In the genomic region with DNA sequence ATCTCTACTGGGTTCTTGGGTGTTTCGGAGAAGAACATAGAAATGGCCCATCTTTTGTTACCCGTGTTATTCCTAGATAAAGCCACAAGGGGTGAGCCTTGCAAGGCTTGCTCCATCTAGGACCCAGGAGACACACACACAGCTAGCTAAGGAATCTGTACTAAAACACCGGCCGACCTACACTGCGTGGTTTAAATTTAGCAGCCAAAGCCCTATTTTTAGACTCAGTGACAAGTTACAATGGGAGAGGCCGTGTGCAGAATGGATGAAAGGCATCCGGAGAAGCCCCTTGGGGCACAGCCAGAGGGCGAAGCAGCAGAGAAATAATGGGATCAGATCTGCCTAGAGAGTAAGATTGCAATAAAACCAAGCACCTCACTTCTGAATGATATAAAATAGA, we compare ENCODE assay signal across 9 mouse cellular contexts.
A peak's percentile ranks its signal among the peaks of the same experiment; 100 is the strongest.
DNase-seq lines count a peak whose midpoint lies in the region; ATAC-seq and TF ChIP-seq lines count a peak whose summit lies in the region.
"Had no signal": no experiment of that assay in that cellular context is flagged by ENCODE, and none has a peak within 500 bp of the region (broad histone marks: within the 10 kb centered on the region; RNA-seq: fewer than 3 reads in every experiment).

No protein-coding gene starts in this region.

- peak; percentile 20 for DNase-seq in embryonic facial prominence, embryonic 11.5 days (ENCODE audit: low spot score)
- no peak for DNase-seq in embryonic facial prominence, embryonic 10.5 days (ENCODE audit: low spot score)
- DNase-seq in left cerebral cortex, adult 2 months (ENCODE audit: extremely low spot score in 1 of 2, low spot score in 2 of 2): no peak
- no peak for DNase-seq in left cerebral cortex, adult 9 months (ENCODE audit: low spot score in 2 of 2)
- DNase-seq in heart, adult 8-10 months (ENCODE audit: low spot score): peak; percentile 35
- no peak for DNase-seq in thymus, postnatal 25 days
- DNase-seq: gastrocnemius, postnatal 36 days had no signal

- H3K27ac ChIP-seq in embryonic facial prominence, embryonic 11.5 days (replicated peaks; ENCODE audit: low read depth, low read length): no peak overlapping the region
- no peak overlapping the region for H3K27ac ChIP-seq in embryonic facial prominence, embryonic 10.5 days (replicated peaks)
- no peak overlapping the region for H3K27ac ChIP-seq in left cerebral cortex, adult 2 months
- peak overlapping the region; percentile 38 for H3K27ac ChIP-seq in midbrain, embryonic 15.5 days
- H3K27ac ChIP-seq in liver, embryonic 12.5 days: no peak overlapping the region

- intact Hi-C loops in left cerebral cortex, adult 2 months (cut with DNase I): no loop called here

- H3K4me2 ChIP-seq in embryonic facial prominence, embryonic 11.5 days (ENCODE audit: low read depth, low read length): no peak overlapping the region
- H3K4me2 ChIP-seq in midbrain, embryonic 15.5 days: 0 out of 2 replicates have a peak overlapping the region, but pooled peaks have one; percentile 10
- H3K4me2 ChIP-seq in liver, embryonic 12.5 days: no peak overlapping the region

- WGBS in embryonic facial prominence, embryonic 11.5 days: 32% methylated on average over 8 of the region's 8 CpGs
- WGBS in embryonic facial prominence, embryonic 10.5 days: 33% methylated on average over 8 of the region's 8 CpGs
- 20% methylated on average over 8 of the region's 8 CpGs for WGBS in midbrain, embryonic 15.5 days
- WGBS in liver, embryonic 12.5 days (ENCODE audit: insufficient replicate concordance): 50% methylated on average over 8 of the region's 8 CpGs

- H3K9ac ChIP-seq in embryonic facial prominence, embryonic 11.5 days (replicated peaks; ENCODE audit: low read length): no peak overlapping the region
- H3K9ac ChIP-seq in midbrain, embryonic 15.5 days: no peak overlapping the region
- H3K9ac ChIP-seq in liver, embryonic 12.5 days: no peak overlapping the region

- peak; percentile 16 for TF ChIP-seq CTCF in left cerebral cortex, adult 2 months (IDR thresholded peaks at IDR 0.05)

- H3K36me3 ChIP-seq in embryonic facial prominence, embryonic 11.5 days (replicated peaks; ENCODE audit: control insufficient read depth, insufficient read depth, low read depth, low read length): no peaks in the 10 kb centered on the region
- H3K36me3 ChIP-seq in embryonic facial prominence, embryonic 10.5 days (replicated peaks): no peaks in the 10 kb centered on the region
- no peaks in the 10 kb centered on the region for H3K36me3 ChIP-seq in midbrain, embryonic 15.5 days (replicated peaks)
- H3K36me3 ChIP-seq in liver, embryonic 12.5 days: no peaks in the 10 kb centered on the region

- H3K9me3 ChIP-seq in embryonic facial prominence, embryonic 11.5 days (replicated peaks; ENCODE audit: control insufficient read depth, low read length): no peaks in the 10 kb centered on the region
- no peaks in the 10 kb centered on the region for H3K9me3 ChIP-seq in embryonic facial prominence, embryonic 10.5 days
- H3K9me3 ChIP-seq in midbrain, embryonic 15.5 days: no peaks in the 10 kb centered on the region
- no peaks in the 10 kb centered on the region for H3K9me3 ChIP-seq in liver, embryonic 12.5 days (replicated peaks)

- H3K27me3 ChIP-seq in embryonic facial prominence, embryonic 11.5 days (ENCODE audit: control insufficient read depth, insufficient read depth, low read length): no peaks in the 10 kb centered on the region
- no peaks in the 10 kb centered on the region for H3K27me3 ChIP-seq in embryonic facial prominence, embryonic 10.5 days (replicated peaks; ENCODE audit: low read depth, poor library complexity, severe bottlenecking)
- no peaks in the 10 kb centered on the region for H3K27me3 ChIP-seq in midbrain, embryonic 15.5 days (replicated peaks)
- H3K27me3 ChIP-seq in liver, embryonic 12.5 days (replicated peaks): no peaks in the 10 kb centered on the region

- H3K4me1 ChIP-seq in embryonic facial prominence, embryonic 11.5 days (ENCODE audit: control insufficient read depth, insufficient read depth, low read length): no peaks in the 10 kb centered on the region
- H3K4me1 ChIP-seq in embryonic facial prominence, embryonic 10.5 days: peaks cover 6% of the 10 kb centered on the region
- H3K4me1 ChIP-seq in midbrain, embryonic 15.5 days: peaks cover 10% of the 10 kb centered on the region; the same call in 1 of the 2 replicates
- peaks cover 10% of the 10 kb centered on the region; the same call in 1 of the 2 replicates for H3K4me1 ChIP-seq in liver, embryonic 12.5 days

- H3K4me3 ChIP-seq in embryonic facial prominence, embryonic 11.5 days (ENCODE audit: low read depth, low read length): no peak overlapping the region
- no peak overlapping the region for H3K4me3 ChIP-seq in embryonic facial prominence, embryonic 10.5 days
- no peak overlapping the region for H3K4me3 ChIP-seq in left cerebral cortex, adult 2 months
- no peak overlapping the region for H3K4me3 ChIP-seq in midbrain, embryonic 15.5 days
- no peak overlapping the region for H3K4me3 ChIP-seq in liver, embryonic 12.5 days

- no peak for ATAC-seq in embryonic facial prominence, embryonic 11.5 days (replicated peaks; ENCODE audit: insufficient number of reproducible peaks, low FRiP score, low TSS enrichment, low read depth)
- ATAC-seq in midbrain, embryonic 15.5 days (replicated peaks): peak; percentile 70; the same call in 1 of the 2 replicates
- no peak for ATAC-seq in liver, embryonic 12.5 days

Comparison
In these comparisons a context has a peak if more than half of its experiments do, and no peak if none do; other contexts are left out.
1. DNase-seq: peak in embryonic facial prominence, embryonic 11.5 days (single experiment) and heart, adult 8-10 months (single experiment); none in embryonic facial prominence, embryonic 10.5 days (single experiment), left cerebral cortex, adult 2 months (0 of 2), left cerebral cortex, adult 9 months (0 of 2) and thymus, postnatal 25 days (single experiment).